Mouse (Mus musculus): Measurements from ENCODE around the gene Ets2.
"Not testable (repeated sequence)": the region's sequence is repeated elsewhere in the genome, so short reads cannot be mapped to it uniquely, and the experiment has no call there.

Ets2 gene

DNA sequence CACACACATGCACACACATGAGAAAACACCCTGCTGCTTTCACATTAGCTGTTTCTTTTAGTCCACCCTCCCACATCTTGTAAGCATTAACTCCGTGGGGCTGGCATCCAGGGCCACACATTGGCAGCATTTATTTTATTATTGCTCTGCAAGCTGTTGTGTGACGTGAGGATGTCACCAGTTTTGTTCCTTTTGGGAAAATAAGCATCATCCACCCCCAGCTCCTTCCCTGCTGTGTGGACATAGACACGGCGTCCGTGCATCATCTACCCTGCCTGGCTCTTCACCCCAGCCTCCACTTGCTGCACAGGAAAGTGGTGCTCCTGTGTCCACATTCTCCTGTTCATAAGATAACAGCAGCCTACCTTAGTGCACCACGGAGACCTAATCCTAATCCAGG, 27.9 kb downstream of the Ets2 start:
- DNase-seq (ENCODE audit: low read depth, low spot score), result no peak

DNA sequence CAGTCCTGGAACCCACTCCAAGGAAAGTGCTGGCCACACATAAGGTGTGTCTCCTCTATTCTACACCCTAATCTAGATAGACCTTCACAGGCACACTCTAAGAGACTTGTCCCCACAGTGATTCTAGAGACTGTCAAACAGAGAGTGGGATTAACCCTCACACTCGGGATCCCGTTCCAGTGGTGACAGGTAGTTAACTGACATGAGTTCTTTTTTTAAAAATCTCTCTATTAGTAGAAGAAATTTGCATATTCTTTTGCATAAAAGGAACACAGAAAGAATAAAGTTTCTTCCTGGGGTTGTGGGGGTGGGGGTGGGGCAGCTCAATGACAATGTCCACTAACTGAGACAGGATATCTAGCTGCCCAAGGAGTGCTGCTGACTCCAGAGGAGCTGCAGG, 32.9 kb downstream of the Ets2 start:
- no peak for DNase-seq (ENCODE audit: low read depth, low spot score)

DNA sequence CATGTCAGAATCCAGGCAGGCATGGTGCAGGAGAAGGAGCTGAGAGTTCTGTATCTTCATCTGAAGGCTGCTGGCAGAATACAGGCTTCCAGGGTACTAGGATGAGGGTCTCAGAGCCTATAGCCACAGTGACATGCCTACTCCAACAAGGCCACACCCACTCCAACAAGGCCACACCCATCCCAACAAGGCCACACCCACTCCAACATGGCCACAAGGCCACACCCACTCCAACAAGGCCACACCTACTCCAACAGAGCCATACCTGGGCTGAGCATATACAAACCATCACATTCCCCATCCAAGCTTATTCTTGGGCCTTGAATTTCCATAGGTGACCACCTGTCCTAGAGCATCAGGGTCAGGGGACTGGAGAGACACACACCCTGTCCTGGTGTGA, 34.2 kb downstream of the Ets2 start:
- peak; percentile 24 for DNase-seq (ENCODE audit: low read depth, low spot score)

DNA sequence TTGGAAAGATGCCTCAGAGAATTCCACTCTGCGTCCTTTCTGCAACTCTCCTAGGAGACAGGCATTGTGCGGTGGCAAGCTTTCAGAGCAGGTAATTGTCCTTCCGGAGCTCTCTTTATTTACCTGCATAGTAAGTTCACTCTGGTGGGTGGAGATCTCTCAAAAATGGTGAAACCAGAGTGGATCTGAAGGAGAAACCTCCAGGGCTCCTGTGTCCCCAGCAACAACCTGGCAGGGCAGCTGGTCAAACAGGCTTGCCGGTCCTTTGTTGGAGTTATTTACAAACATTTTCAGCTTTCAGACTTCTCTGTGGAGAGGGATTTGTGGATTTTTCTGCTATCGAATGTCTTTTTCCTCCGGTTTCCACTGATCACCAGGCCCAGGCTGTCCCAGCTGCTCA, 34.6 kb downstream of the Ets2 start:
- DNase-seq (ENCODE audit: low read depth, low spot score), result no peak

DNA sequence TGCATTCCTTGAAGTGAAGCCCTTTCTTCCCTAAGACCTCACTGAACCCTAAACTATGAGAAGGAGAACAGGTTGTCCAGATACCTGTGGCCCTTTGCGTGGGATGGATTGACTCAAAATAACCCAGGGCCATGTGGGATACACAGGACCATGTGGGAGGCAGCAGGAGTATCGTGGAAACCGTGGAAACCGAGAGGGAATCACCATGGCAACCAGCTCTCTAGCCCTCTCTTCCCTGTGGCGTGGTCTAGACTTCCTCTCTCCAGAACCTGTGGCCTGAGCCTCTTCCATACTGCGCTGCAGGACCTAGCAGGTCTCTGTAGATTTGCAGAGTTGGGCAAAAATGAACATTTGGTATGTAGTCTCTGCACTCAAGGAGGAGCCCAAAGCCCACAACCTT, 37.6 kb downstream of the Ets2 start:
- no peak for DNase-seq (ENCODE audit: low read depth, low spot score)

DNA sequence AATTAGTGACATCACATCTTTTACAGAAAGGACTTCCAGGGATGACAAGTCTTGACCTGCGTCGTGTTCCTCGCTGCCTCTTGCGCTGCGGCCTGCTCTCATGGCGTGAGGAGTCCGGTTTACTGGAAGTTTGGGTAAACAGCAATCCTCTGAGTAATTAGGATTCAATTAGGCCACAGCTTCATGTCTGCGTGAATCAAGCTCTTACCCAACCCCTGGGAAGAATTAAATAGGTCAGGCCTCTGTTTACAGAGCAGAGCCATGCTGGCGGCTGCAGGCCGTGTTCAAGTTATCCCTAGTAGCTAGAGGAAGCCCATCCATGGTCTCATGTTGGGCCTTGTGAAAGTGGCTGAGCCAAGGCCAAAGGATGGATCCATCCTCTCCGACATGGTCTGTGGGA, 39.5 kb downstream of the Ets2 start:
- no peak for DNase-seq (ENCODE audit: low read depth, low spot score)

DNA sequence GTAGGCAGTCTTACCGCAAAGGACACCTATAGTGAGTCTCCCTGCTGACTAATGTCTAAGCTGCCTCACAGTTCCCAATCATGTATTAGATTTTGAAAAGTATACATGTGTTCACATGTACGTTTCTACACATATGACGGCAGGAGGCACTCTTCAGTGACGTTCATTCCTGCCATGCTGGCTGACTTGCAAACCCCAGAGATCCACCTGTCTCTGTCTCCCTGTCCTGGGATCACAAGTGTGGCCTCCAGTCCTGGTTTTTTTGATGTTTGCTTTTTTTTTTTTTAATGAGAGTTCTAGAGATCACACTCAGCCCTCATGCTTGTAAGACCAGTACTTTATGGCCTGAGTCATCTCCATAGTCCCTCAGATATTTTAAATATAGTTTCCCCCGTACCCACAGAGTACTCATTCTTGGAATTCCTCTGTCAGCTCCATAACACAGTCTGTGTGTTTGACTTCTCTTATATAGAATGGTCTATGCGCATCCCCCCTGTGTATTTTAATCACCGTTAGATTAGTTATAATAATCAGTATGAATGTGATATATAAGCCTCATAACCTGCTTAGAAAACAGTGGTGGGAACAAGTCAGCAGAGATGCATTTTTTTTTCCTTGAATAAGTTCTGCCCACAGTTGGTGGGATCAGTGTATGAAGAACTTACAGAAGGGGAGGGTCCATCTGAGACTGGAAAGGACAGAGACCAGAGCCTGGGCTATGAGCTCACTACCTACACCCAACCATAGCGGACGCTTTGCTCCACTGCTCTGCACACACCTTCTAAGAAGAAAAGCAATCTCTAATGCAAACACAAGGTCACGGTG, 40.3 kb downstream of the Ets2 start:
- no peak for DNase-seq (ENCODE audit: low read depth, low spot score)

DNA sequence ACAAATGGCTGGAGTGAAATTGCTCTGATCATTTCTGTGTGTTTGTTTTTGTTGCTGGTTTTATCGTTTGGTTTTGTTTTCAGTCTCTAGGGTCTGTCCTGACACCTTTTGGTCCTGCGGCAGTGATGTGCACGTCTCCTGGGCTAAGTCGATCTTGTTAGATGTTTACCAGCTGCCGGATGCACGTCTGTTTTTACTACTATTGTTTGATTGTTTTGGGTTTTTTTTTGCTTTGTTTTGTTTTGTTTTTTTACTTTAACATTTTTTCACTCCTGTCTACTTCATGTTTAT, 40.8 kb downstream of the Ets2 start:
- no peak for DNase-seq (ENCODE audit: low read depth, low spot score)

DNA sequence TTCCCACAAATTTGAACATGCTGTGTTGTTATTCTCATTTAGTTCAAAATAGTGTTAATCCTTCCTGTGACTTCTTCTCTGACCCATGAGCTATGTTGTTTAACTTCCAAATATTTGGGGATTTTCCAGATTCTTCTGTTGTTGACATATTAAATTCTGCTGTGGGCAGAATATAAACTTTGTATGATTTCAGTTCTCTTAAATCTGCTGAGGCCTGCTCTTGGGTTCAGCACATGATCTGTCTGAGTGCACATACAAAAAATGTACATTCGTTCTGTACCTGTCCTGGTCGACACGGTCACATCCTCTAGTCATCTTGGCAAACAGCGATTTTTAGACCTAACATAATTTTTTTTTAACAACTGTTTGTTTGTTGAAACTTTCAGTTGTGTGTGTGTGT, 41.2 kb downstream of the Ets2 start:
- DNase-seq (ENCODE audit: low read depth, low spot score), result no peak

DNA sequence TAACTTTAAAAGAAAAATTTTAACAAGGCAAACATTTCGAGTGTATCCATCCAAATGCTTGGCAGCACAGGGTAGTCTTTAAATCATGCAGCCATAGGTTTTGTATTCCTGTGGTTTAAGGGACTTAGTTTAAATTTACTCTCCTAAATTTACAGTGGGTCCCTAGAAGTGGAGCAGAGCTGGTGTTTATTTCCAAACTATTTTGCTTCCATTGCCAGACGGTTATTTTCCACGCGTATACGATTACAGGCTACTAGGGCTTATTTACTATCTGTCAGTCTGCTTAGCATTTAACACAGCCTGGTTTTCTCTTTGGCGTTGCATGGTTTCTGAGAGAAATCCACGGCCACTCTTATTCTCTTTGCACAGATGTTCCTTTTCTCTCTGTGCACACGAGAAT, 42.9 kb downstream of the Ets2 start:
- no peak for DNase-seq (ENCODE audit: low read depth, low spot score)

DNA sequence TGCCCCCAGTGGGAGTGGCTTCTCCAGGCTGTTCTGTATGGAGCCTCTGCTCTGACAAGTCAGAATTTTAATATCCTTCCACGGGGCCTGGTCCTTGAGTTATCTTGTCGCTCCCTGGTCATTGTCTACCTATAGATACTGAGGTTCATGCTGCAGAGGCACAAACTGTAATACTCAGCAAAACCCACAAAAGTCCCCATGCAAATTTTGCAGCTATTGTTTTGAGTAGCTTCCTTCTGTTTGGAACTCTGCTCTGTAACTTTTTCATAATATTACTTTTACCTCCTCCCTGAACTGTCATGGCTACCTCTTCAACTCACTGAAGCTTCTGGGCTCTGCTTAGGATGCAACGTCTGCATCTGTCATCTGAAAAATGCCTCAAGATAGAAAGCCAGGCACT, 43.8 kb downstream of the Ets2 start:
- no peak for DNase-seq (ENCODE audit: low read depth, low spot score)

DNA sequence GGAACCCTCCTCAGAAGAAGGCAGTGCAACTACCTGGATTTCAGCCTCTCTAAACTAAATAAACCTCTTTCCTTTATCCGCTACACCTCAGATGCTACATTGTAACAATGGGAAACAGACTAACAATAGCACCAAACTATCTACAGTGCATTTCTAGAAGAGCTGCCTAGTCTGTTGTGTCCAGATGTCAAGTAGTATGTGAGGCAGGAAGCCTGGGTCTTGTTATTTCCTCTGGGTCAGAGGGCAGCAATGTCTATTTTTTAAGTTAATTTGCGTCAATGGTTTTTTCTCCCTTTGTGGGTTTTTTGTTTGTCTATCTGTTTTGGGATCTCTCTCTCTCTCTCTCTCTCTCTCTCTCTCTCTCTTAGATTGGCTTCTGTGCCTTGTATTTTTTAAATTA, 44.7 kb downstream of the Ets2 start:
- DNase-seq (ENCODE audit: low read depth, low spot score), result no peak

DNA sequence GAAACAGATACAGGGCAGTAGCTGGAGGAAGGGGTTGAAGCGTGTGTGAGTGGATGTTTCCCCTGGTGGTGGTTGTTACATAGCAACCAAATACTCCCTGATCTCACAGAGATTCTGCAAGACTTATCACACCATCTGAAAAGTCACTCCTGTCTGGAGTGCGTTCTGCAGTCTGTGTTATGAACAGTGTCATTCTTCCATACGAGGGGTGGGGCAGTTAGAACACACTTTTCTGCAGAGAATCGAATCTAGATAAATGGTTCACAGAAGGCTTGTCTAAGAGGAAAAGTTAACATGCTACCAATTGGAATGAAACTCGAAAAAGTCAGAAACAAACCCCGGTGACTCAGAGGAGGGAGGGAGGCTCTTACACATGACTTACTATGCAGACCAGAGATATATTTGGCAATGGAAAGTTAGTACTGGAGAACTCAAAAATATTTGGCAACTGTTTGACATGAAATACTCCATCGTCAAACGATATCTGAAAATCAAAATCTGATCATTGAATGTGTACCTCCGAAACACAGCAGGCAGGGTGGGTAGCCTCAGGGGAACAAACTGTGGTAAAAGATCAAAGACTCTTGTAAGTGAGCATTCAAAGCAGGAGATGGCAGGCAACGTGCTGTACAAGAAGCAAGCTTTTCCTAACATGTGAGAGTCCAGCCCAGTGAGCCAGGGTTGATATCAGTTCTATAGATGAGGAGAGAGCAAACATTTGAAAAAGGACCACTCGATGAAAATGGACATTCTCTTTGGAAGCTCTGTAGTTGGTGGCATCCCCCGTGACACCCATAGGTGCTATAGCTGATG, 47.6 kb downstream of the Ets2 start:
- peak; percentile 74 for DNase-seq (ENCODE audit: low read depth, low spot score)

DNA sequence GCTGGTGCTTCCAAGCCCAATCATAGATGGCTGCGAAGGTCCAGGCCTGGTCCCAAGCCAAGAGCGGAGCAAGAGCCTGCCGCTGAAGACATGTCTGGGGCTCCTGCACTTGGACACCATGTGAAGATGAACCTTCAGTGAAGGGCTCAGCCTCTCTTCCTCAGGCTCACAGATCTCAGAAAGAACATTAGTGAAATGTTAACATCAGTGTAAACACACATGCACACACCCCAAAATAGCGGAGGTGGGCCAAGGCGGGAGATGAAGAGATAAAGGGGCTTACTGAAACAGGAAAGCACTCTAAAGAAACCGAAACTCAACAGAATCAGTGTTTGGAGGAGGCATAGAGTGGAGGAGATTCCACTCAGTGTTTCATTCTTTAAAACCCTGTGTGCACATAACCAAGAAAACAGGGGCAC, 48.3 kb downstream of the Ets2 start:
- peak; percentile 80 for DNase-seq (ENCODE audit: low read depth, low spot score)

DNA sequence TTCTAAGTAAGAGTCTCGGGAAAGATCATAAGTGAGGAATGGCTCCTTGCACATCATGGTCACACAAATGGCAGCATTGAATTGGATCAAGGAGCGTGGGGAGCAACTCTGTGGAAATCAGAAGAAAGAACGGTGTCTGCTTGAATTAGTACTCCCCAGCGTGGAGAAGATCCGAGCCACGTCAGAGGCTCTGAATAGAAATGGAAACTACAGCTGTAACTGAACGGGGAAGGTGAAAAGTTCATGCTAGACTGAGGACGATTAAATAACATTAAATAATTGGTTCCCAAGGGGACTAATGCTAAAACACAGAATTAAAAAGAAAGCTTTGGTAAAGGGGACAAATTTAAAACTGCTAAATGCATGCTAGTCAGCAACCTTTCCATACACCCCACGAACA, 50.6 kb downstream of the Ets2 start:
- DNase-seq (ENCODE audit: low read depth, low spot score), result peak; percentile 63

DNA sequence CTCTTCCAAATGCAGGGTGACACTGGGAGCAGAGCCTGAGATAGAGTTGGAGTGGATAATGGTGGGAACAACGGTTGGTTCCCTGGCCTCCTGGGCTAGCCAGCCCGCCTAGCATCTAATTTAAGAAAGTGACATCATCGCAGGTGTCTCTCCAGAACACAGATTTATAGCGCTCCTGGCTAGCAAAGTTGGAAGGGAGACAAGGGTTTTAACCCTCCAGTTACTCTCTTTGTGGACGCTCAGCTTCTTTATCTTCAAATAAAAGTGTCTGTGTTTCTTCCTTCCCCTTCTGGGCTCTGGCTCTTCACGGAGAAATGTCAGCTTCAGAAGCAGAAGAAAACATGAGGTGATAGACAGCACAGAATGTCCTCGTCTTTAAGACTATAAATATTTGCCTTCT, 51.4 kb downstream of the Ets2 start:
- no peak for DNase-seq (ENCODE audit: low read depth, low spot score)

DNA sequence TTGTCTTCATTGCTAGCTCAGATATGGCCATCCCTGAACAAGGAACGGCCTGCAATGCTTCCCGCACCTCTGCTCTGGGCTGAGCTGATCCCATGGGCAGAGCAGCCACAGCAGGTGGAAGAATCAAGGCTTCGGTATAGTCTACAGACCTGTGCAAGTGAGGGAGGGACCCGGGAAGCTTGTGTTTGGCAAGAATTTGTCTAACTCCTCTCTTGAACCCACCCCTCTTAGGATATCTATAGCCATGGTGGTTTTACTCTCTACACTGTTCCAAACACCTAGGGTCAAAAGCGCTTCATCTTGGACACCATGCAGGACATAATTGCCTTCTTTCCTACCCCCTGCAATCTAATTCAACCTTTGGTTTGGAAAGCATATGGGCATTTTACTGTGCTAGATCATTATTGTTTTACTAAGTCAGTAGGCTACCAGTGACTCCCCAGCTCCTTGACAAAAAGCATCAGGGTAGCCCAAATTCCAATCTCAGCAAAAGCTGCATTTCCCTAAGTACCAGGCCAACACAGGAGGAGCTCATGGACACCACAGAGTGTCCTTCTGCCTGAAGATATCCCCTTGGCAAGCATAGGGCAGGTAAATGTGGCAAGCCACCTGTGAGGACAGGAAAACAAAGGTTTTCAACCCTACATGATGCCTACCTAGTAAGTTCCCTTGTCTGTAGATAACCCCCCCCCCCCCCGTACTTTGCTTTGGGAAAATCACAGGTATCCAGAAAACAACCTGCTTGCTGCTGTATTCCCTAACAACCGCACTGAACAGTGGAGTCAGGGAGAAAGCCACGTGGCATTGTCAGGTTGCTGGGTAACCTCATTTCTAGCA, 57.5 kb downstream of the Ets2 start:
- no peak for DNase-seq (ENCODE audit: low read depth, low spot score)

DNA sequence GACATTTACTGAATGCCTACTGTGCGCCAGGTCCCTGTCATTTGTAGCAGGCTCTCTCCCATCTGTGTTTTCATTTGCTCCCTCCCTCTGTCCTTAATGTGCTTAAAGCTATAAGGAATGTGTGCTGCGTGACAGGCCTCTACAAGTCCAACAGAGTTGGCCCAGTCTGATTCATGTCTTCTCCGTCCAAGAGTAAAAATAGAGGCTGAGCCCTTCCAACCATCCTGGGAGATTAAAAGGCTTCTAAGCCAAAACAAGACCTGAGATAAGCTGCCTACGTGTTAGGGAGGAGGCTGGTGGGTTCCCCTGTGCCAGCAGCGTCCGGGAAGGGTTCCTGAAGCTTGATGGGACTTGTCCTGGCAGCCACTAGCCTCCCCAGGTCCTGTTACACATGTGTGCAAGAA, 58.1 kb downstream of the Ets2 start:
- no peak for DNase-seq (ENCODE audit: low read depth, low spot score)

DNA sequence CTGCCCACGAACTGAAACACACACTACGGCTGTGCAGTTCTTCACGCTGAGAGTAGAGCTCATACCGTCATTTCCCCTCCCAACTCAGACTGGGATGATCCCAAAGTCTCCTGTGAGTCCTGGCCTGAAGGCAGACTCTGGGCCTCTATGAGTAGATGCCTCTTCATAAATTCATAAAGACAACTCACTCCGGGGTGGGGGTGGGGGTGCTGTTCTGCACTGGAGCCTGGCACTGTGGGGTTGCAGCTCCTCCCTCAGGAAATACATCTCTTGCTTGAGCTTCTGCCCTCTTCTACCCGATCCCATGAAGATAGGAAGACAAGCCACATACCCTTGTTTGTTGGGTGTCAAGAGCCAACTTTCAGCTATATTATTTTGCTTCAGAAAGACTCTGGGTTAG, 59.9 kb downstream of the Ets2 start:
- peak; percentile 68 for DNase-seq (ENCODE audit: low read depth, low spot score)

DNA sequence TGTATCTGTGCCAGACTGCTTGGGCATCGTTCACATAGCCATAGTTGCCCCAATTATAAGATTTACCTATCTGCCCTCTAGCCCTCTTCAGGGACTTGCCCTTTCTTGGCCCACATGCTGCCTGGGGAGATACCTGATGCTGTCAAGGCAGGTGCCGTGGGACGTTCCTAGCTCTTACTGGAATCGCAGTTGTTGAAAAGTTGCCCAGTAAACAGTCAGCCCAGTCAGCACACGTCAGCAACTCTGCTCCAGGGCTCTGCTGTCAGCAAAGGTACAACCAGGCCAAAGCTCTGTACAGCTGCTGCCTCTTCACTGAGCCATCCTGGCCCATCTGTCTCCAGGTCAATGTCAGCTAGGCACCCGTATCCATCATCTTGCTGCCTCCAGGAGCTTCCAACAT, 61.3 kb downstream of the Ets2 start:
- no peak for DNase-seq (ENCODE audit: low read depth, low spot score)

DNA sequence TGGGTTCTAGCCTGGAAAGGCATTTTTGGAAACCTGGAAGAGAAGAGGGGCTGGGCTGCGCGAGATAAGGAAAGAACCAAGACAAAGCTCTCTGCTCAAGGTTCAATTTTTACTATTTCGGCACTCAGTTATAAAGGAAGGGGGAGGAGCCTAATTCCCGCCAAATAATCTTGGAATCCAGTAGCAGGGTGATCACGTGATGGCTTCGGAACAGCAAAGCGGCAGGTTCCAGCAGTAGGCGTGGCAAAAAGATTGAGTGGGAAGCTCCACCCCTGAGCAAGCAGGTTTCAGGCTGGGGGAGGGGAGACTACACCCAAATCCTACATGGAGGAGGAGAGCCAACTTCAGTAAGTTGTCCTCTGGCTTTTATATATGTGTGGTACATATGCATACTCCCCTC, 62.2 kb downstream of the Ets2 start:
- DNase-seq (ENCODE audit: low read depth, low spot score), result not testable (repeated sequence)

DNA sequence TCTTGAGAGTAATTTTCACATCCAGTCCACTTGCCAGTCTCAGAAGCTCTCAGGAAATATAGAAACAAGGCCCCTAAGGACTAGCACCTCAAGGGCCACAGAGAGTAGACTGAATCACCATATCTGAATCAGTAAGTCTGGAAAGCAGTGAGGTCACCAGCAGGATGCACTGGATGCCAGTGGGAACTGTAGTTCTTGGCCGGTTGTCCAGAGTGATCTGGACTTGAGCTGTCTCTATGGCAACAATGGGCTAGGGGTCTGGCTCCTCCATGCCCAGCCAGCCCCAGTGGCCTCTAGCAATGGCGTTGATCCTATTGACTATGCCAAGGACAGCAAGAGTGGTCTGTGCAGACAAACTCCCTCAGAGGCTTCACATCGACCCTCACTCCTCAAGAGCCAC, 64.3 kb downstream of the Ets2 start:
- DNase-seq (ENCODE audit: low read depth, low spot score), result no peak
